Mouse (Mus musculus) forebrain, postnatal 0 days (tissue): ENCODE measurements around the gene Camkv. TPM values are rescaled to one million over a fixed set of nuclear protein-coding genes. Genes with fewer than 3 reads are reported as not detected.

ENCODE experiments used
- ATAC-seq: fragments of 200-750 bp; cut with Nextera tagmentation; 2 replicates; pipeline ENCODE4 v1.8.0; 2017; ENCODE audit warnings: mild to moderate bottlenecking, moderate library complexity
- DNase-seq: peaks from one replicate; pipeline ENCODE4 v3.0.0-alpha.2; 2015
- H3K27ac ChIP-seq: fragments of 300-500 bp; sonication (generic); 2 replicates; pipeline ENCODE4 v1.5.1; 2014; ENCODE audit warnings: low read depth, mild to moderate bottlenecking, antibody characterized with exemption, low read length, moderate library complexity, mixed read lengths
- H3K27me3 ChIP-seq: fragments of 300-500 bp; sonication (generic); 2 replicates; pipeline ENCODE4 v1.6.1; 2014; ENCODE audit warnings: mild to moderate bottlenecking, low read length, mixed read lengths; ENCODE audit not compliant: insufficient read depth
- H3K36me3 ChIP-seq: fragments of 300-500 bp; sonication (generic); 2 replicates; pipeline ENCODE4 v1.6.1; 2014; ENCODE audit warnings: mild to moderate bottlenecking, moderate library complexity; ENCODE audit not compliant: insufficient read depth
- H3K4me1 ChIP-seq: fragments of 300-500 bp; sonication (generic); 2 replicates; pipeline ENCODE4 v1.6.1; 2014; ENCODE audit warnings: antibody characterized with exemption; ENCODE audit not compliant: insufficient read depth
- H3K4me2 ChIP-seq: fragments of 300-500 bp; sonication (generic); 2 replicates; pipeline ENCODE4 v1.6.1; 2014; ENCODE audit warnings: low read depth, mild to moderate bottlenecking, moderate library complexity
- H3K4me3 ChIP-seq: fragments of 300-500 bp; sonication (generic); 2 replicates; pipeline ENCODE4 v1.5.1; 2014; ENCODE audit warnings: low read depth, low read length, mixed read lengths
- H3K9ac ChIP-seq: fragments of 300-500 bp; sonication (generic); 2 replicates; pipeline ENCODE4 v1.6.1; 2014; ENCODE audit warnings: mild to moderate bottlenecking
- H3K9me3 ChIP-seq: fragments of 300-500 bp; sonication (generic); 2 replicates; pipeline ENCODE4 v1.6.1; 2016; ENCODE audit warnings: low read length
- CTCF ChIP-seq: sonication (generic); IDR thresholded peaks from 2 replicates; pipeline ENCODE4 v1.5.1; 2016; ENCODE audit warnings: antibody characterized with exemption, control low read depth, low read depth
- WGBS: fragments of 180-500 bp; shearing (Covaris S2); extraction: QIAGEN DNeasy Blood & Tissue Kit; methylation state at CpG from one replicate; pipeline ENCODE4 v1.1.7; 2014; 5-methylcytosine and 5-hydroxymethylcytosine counted together
- polyA plus RNA-seq: library from polyadenylated mRNA; unstranded; fragments of >200 nt; fragmentation: Nextera tagmentation; extraction: Ambion mirVana; gene quantifications from 2 replicates; pipeline ENCODE4 v1.2.1, GENCODE M21; 2015
- total RNA-seq: library from RNA; depleted of rRNA; stranded (reverse); fragments of >200 nt; gene quantifications from 2 replicates; pipeline ENCODE4 v1.2.3, GENCODE M21; 2014

Camkv gene
- total and polyA plus RNA-seq, 2 experiments from 2014 or later = 197 to 228 TPM

DNA sequence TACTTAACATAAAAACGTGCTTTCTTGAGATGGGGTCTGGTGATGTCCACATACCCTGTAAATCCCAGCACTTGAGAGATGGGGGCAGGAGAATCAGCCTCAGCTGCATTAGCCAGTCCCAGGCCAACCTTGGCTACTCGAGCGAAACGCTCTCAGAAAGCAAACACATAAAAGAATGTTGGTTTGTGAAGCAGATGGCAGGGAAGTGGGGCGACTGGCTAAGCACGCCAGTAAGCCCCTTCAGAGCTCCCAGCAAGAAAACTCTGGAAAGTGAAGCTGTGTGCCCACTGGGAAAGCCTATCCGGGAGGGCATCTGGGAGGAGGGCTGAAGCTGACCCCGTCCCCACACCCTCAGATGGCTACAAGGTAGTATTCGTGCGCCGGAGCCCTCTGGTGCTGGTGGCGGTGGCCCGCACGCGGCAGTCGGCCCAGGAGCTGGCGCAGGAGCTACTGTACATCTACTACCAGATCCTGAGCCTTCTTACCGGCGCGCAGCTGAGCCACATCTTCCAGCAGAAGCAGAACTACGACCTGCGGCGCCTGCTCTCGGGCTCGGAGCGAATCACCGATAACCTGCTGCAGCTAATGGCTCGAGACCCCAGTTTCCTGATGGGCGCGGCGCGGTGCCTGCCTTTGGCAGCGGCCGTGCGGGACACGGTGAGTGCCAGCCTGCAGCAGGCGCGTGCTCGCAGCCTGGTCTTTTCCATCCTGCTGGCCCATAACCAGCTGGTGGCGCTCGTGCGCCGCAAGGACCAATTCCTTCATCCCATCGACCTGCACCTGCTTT is 34.4 kb upstream of the Camkv start:
- Histone ChIP-seq H3K36me3 (peaks cover 19% of the 10 kb centered on the region), H3K27ac (peak overlapping the region; percentile 35; the same call in 1 of the 2 replicates), H3K9ac (peak overlapping the region; percentile 44; the same call in 1 of the 2 replicates), H3K9me3 (no peaks in the 10 kb centered on the region), H3K4me2 (peak overlapping the region; percentile 66), H3K4me1 (no peaks in the 10 kb centered on the region), H3K4me3 (peak overlapping the region; percentile 34), H3K27me3 (no peaks in the 10 kb centered on the region)
- peak; percentile 83 for ATAC-seq
- TF ChIP-seq CTCF = peak; percentile 91
- peak; percentile 89 for DNase-seq
- 4% methylated on average over 44 of the region's 44 CpGs for WGBS

DNA sequence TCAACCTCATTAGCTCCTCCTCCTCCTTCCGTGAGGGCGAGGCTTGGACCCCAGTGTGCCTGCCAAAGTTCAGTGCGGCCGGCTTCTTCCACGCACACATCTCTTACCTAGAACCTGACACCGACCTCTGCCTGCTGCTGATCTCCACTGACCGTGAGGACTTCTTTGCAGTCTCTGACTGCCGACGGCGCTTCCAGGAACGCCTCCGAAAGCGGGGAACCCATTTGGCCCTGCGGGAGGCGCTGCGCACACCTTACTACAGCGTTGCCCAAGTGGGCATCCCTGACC is 33.9 kb upstream of the Camkv start:
- H3K9ac ChIP-seq = peak overlapping the region; percentile 44; the same call in 1 of the 2 replicates

DNA sequence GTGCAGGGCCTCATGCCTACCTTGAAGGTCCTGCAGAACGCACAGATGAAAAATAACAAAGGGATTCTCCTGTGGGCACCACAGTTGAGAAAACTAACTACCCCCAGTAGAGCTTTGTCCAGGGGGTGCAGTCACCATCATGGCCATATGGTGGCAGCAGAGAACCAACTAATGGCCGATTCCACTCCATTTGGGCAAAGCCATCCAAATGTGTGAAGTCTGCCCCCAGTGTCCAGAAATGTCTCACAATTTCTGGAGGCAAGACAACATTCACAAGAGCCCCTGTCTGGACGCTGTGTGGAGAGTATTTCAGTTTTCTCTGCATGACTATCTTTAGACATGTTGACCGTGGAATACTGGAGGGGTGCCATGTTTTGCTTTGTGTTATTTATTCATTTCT is 30.7 kb upstream of the Camkv start:
- peaks cover 13% of the 10 kb centered on the region for H3K36me3 ChIP-seq
- no peak overlapping the region for H3K27ac ChIP-seq
- H3K4me2 ChIP-seq = no peak overlapping the region
- no peak overlapping the region for H3K4me3 ChIP-seq
- no peaks in the 10 kb centered on the region for H3K27me3 ChIP-seq
- no peak overlapping the region for H3K9ac ChIP-seq
- 2% methylated on average over 4 of the region's 4 CpGs for WGBS
- no peaks in the 10 kb centered on the region; the same call in 1 of the 2 replicates for H3K4me1 ChIP-seq
- H3K9me3 ChIP-seq = no peaks in the 10 kb centered on the region
- ATAC-seq = peak; percentile 71
- peak; percentile 98 for TF ChIP-seq CTCF
- peak; percentile 92 for DNase-seq

More for the DNA sequence above, 33.9 kb upstream of the Camkv start:
- no peaks in the 10 kb centered on the region; the same call in 1 of the 2 replicates for H3K4me1 ChIP-seq
- no peaks in the 10 kb centered on the region for H3K9me3 ChIP-seq
- H3K27ac ChIP-seq = no peak overlapping the region
- 15% methylated on average over 17 of the region's 17 CpGs for WGBS
- no peak for TF ChIP-seq CTCF
- no peaks in the 10 kb centered on the region for H3K27me3 ChIP-seq
- H3K4me2 ChIP-seq = peak overlapping the region; percentile 66
- no peak for DNase-seq
- H3K36me3 ChIP-seq = peaks cover 17% of the 10 kb centered on the region
- 0 out of 2 replicates have a peak, but pooled peaks have one; percentile 1 for ATAC-seq
- peak overlapping the region; percentile 34 for H3K4me3 ChIP-seq

DNA sequence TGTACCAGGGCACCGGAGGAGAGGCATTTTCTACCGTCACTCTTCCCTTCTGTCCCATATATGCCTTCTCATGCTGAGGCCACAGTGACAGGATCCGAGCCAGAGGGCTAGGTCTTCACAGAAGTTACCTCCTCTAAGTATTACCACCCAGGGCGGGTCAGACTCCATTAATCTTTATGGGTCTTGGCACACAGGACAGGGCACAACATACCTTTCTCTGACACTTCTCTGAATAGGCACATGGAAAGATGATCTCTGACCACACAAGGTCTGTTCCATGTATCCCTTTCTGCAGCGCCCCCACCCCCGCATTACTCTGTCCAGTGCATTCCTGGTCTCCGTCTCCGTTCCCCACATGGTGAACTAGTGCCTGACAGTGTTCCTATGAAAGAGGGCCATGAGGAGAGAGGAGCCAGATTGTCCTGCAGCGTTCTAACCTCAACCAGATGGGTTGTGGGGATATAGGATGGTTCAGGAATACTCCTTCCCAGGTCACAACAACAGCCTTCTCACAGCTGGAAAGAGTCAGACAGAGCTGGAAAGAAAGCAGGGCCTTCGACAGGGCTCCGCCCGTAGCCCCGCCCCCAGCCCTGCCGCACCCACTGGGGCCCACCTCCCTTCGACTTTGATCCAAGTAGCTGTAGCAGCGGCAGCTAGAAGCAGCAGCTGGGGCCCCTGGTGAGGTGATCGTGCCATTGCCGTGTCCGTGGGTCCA is 29.1 kb upstream of the Camkv start, which contains the start of gene Mst1r:
Gene Mst1r, plus strand, starts transcription at position 622 of the 715 bp plus-strand sequence.
- WGBS = 24% methylated on average over 19 of the region's 19 CpGs
- no peak for TF ChIP-seq CTCF
- H3K4me2 ChIP-seq = peak within 1 kb of the TSS; percentile 41
- no peaks in the 10 kb centered on the region for H3K27me3 ChIP-seq
- DNase-seq (peak; percentile 33), ATAC-seq (no peak)
- no peaks in the 10 kb centered on the region for H3K9me3 ChIP-seq
- H3K9ac ChIP-seq = peak within 1 kb of the TSS; percentile 35
- peaks cover 6% of the 10 kb centered on the region for H3K36me3 ChIP-seq
- peak within 1 kb of the TSS; percentile 14; the same call in 1 of the 2 replicates for H3K4me3 ChIP-seq
- H3K4me1 ChIP-seq = no peaks in the 10 kb centered on the region; the same call in 1 of the 2 replicates
- no peak within 1 kb of the TSS for H3K27ac ChIP-seq

DNA sequence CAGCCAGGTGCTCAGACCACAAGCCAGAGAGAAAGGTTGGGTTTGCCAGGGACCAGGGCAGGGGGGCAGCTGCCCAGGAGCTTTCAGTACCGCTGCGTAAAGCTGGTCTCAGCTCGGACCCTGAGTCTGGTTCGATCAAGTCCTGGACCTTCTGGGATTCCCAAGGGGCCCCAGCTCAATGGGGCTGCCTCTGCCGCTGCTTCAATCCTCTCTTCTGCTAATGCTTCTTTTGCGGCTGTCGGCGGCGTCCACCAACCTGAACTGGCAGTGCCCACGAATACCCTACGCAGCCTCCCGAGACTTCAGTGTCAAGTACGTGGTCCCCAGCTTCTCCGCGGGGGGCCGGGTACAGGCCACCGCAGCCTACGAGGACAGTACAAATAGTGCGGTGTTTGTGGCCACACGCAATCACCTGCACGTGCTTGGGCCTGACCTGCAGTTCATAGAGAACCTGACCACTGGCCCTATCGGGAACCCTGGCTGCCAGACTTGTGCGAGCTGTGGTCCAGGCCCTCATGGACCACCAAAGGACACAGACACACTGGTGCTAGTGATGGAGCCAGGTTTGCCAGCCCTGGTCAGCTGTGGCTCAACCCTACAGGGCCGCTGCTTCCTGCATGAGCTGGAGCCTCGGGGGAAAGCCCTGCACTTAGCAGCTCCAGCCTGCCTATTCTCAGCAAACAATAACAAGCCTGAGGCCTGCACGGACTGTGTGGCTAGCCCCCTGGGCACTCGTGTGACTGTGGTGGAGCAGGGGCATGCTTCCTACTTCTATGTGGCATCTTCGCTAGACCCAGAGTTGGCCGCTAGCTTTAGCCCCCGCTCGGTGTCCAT is 28.3 kb upstream of the Camkv start:
- 48% methylated on average over 31 of the region's 31 CpGs for WGBS
- no peak for TF ChIP-seq CTCF
- H3K9ac ChIP-seq = peak overlapping the region; percentile 35

DNA sequence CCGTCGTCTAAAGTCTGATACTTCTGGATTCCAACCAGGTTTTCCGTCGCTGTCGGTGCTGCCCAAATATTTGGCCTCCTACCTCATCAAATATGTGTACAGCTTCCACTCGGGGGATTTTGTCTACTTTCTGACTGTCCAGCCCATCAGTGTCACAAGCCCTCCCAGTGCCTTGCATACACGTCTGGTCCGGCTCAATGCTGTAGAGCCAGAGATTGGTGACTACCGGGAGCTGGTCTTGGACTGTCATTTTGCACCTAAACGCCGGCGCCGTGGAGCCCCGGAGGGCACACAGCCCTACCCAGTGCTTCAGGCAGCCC is 27.7 kb upstream of the Camkv start:
- Histone ChIP-seq H3K4me1 (no peaks in the 10 kb centered on the region; the same call in 1 of the 2 replicates), H3K36me3 (peaks cover 2% of the 10 kb centered on the region), H3K4me2 (no peak overlapping the region), H3K9me3 (no peaks in the 10 kb centered on the region), H3K9ac (no peak overlapping the region), H3K27ac (no peak overlapping the region), H3K27me3 (no peaks in the 10 kb centered on the region), H3K4me3 (no peak overlapping the region)
- DNase-seq (no peak), ATAC-seq (no peak)
- 81% methylated on average over 14 of the region's 14 CpGs for WGBS
- TF ChIP-seq CTCF = no peak

More for the DNA sequence above, 28.3 kb upstream of the Camkv start:
- ATAC-seq (no peak), DNase-seq (no peak)
- Histone ChIP-seq H3K36me3 (peaks cover 6% of the 10 kb centered on the region), H3K27me3 (no peaks in the 10 kb centered on the region), H3K4me3 (peak overlapping the region; percentile 14; the same call in 1 of the 2 replicates), H3K9me3 (no peaks in the 10 kb centered on the region), H3K27ac (no peak overlapping the region), H3K4me2 (peak overlapping the region; percentile 41), H3K4me1 (no peaks in the 10 kb centered on the region; the same call in 1 of the 2 replicates)
